Mouse (Mus musculus) testis, adult 2 months (tissue): ENCODE results near the gene Adgra3.

Experiments used
- CTCF ChIP-seq: fragments of 200-500 bp; IDR thresholded peaks from 2 replicates; pipeline ENCODE4 v1.5.1; 2012; ENCODE audit warnings: low read depth, mild to moderate bottlenecking, inconsistent platforms, low read length, moderate library complexity; ENCODE audit not compliant: control insufficient read depth, insufficient read depth, insufficient replicate concordance
- POLR2A ChIP-seq: fragments of 200-500 bp; IDR thresholded peaks from 2 replicates; pipeline ENCODE4 v1.6.1; 2012; ENCODE audit warnings: low read depth, mild to moderate bottlenecking, inconsistent platforms, low read length, moderate library complexity; ENCODE audit not compliant: control insufficient read depth

DNA sequence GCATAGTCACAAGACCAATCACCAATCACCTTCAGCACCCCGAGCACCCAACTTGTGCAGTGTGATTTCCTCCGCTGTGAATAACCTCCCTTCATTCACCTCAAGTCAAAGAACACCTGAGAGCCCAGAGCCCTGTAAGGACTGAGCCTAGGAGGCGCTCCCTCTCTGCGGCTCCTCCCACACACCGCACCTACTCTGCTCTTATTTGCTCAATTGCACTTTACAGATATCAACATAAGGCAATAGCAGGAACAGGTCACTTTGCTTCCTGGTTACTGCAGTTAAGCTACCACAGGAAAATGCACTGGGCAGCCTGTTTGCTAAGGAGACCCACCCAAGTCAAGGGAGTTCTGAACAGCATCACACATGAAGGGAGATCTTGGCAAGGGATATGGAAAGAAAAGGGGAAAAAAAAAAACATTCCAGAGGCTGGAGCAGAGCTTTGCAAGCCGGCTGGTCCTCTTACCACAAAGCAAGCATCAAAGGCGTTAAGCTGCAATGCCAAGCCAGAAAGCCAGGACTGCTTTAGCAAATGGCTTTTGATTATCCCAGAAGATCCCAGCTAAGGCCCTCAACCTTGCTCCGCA is 68.0 kb downstream of the Adgra3 start:
- TF ChIP-seq POLR2A = no peak
- no peak for TF ChIP-seq CTCF
